Mouse (Mus musculus) stomach, postnatal 0 days (tissue): ENCODE measurements around the gene Gpatch2l. TPM values are rescaled to one million over a fixed set of nuclear protein-coding genes. Genes with fewer than 3 reads are reported as not detected.

ENCODE experiments used
- ATAC-seq: fragments of 200-750 bp; cut with Nextera tagmentation; 2 replicates; pipeline ENCODE4 v1.8.0; 2017; ENCODE audit not compliant: low FRiP score, low TSS enrichment
- DNase-seq: peaks from one replicate; pipeline ENCODE4 v3.0.0-alpha.2; 2016; ENCODE audit warnings: low spot score
- H3K27ac ChIP-seq: fragments of 300-500 bp; sonication (generic); replicated peaks from 2 replicates; pipeline ENCODE4 v1.5.1; 2014; ENCODE audit warnings: mild to moderate bottlenecking, control low read depth
- H3K27me3 ChIP-seq: fragments of 300-500 bp; sonication (generic); 2 replicates; pipeline ENCODE4 v1.6.1; 2014; ENCODE audit warnings: low read length; ENCODE audit not compliant: control insufficient read depth, insufficient read depth
- H3K36me3 ChIP-seq: fragments of 300-500 bp; sonication (generic); 2 replicates; pipeline ENCODE4 v1.6.1; 2014; ENCODE audit warnings: low read length, mixed read lengths; ENCODE audit not compliant: control insufficient read depth, insufficient read depth
- H3K4me1 ChIP-seq: fragments of 300-500 bp; sonication (generic); replicated peaks from 2 replicates; pipeline ENCODE4 v1.6.1; 2014; ENCODE audit warnings: antibody characterized with exemption; ENCODE audit not compliant: control insufficient read depth, insufficient read depth
- H3K4me2 ChIP-seq: fragments of 300-500 bp; sonication (generic); replicated peaks from 2 replicates; pipeline ENCODE4 v1.6.1; 2014; ENCODE audit warnings: low read depth, mild to moderate bottlenecking, control low read depth, moderate library complexity
- H3K4me3 ChIP-seq: fragments of 300-500 bp; sonication (generic); 2 replicates; pipeline ENCODE4 v1.5.1; 2014; ENCODE audit warnings: low read depth, low read length, control low read depth
- H3K9ac ChIP-seq: fragments of 300-500 bp; sonication (generic); 2 replicates; pipeline ENCODE4 v1.6.1; 2014; ENCODE audit warnings: mild to moderate bottlenecking, low read length, control low read depth, mixed read lengths
- H3K9me3 ChIP-seq: fragments of 300-500 bp; sonication (generic); 2 replicates; pipeline ENCODE4 v1.6.1; 2016; ENCODE audit warnings: low read length; ENCODE audit not compliant: control insufficient read depth
- CTCF ChIP-seq: IDR thresholded peaks from 2 replicates; pipeline ENCODE4 v1.5.1; 2016; ENCODE audit warnings: antibody characterized with exemption, low read depth, mild to moderate bottlenecking, moderate library complexity
- EP300 ChIP-seq: optimal IDR thresholded peaks from 2 replicates; pipeline ENCODE3; 2016; ENCODE audit warnings: antibody characterized with exemption
- WGBS: fragments of 180-500 bp; shearing (Covaris S2); extraction: QIAGEN DNeasy Blood & Tissue Kit; methylation state at CpG from one replicate; pipeline ENCODE4 v1.1.7; 2014; 5-methylcytosine and 5-hydroxymethylcytosine counted together
- polyA plus RNA-seq: library from polyadenylated mRNA; unstranded; fragments of >200 nt; fragmentation: Nextera tagmentation; extraction: Ambion mirVana; gene quantifications from 2 replicates; pipeline ENCODE4 v1.2.1, GENCODE M21; 2015

The Gpatch2l gene
- polyA plus RNA-seq, 1 experiment from 2014 or later, result 6.8 TPM

GRCm38 (mm10) chr12:86285704-86286103 lies 44.0 kb downstream of the Gpatch2l start:
- H3K9ac ChIP-seq, result no peak overlapping the region
- ATAC-seq, result no peak
- H3K36me3 ChIP-seq, result peaks cover 6% of the 10 kb centered on the region; the same call in 1 of the 2 replicates
- no peak overlapping the region for H3K4me2 ChIP-seq
- no peaks in the 10 kb centered on the region for H3K27me3 ChIP-seq
- H3K27ac ChIP-seq, result no peak overlapping the region
- H3K4me1 ChIP-seq, result no peaks in the 10 kb centered on the region
- WGBS, result 99% methylated on average over 2 of the region's 2 CpGs
- DNase-seq, result no peak
- TF ChIP-seq CTCF, result peak; percentile 14; the same call in 1 of the 2 replicates
- TF ChIP-seq EP300, result no peak
- no peak overlapping the region for H3K4me3 ChIP-seq
- H3K9me3 ChIP-seq, result no peaks in the 10 kb centered on the region

- no peak for DNase-seq
- H3K4me3 ChIP-seq, result no peak overlapping the region
- no peaks in the 10 kb centered on the region; the same call in 1 of the 2 replicates for H3K36me3 ChIP-seq
- H3K27me3 ChIP-seq, result no peaks in the 10 kb centered on the region
- no peak overlapping the region for H3K4me2 ChIP-seq
- 74% methylated on average over 10 of the region's 10 CpGs for WGBS
- no peak overlapping the region for H3K9ac ChIP-seq
- H3K4me1 ChIP-seq, result no peaks in the 10 kb centered on the region
- H3K9me3 ChIP-seq, result no peaks in the 10 kb centered on the region
- H3K27ac ChIP-seq, result no peak overlapping the region
- no peak for ATAC-seq
- no peak for TF ChIP-seq EP300
- peak; percentile 47 for TF ChIP-seq CTCF
Measured at GRCm38 (mm10) chr12:86297450-86297849, 55.8 kb downstream of the Gpatch2l start.

- 85% methylated on average over 10 of the region's 10 CpGs for WGBS
- Histone ChIP-seq H3K9ac (no peak overlapping the region), H3K36me3 (no peaks in the 10 kb centered on the region), H3K4me2 (no peak overlapping the region), H3K9me3 (no peaks in the 10 kb centered on the region), H3K4me1 (0 out of 2 replicates have a peak, but pooled peaks cover 3% of the 10 kb centered on the region), H3K27ac (no peak overlapping the region), H3K27me3 (no peaks in the 10 kb centered on the region), H3K4me3 (no peak overlapping the region)
- DNase-seq, result no peak
- ATAC-seq, result no peak
- no peak for TF ChIP-seq EP300
- no peak for TF ChIP-seq CTCF
Measured at GRCm38 (mm10) chr12:86302973-86303372, 61.3 kb downstream of the Gpatch2l start.

- TF ChIP-seq CTCF, result no peak
- no peak for TF ChIP-seq EP300
- Histone ChIP-seq H3K27me3 (no peaks in the 10 kb centered on the region), H3K36me3 (no peaks in the 10 kb centered on the region), H3K4me2 (peak overlapping the region; percentile 44; the same call in 1 of the 2 replicates), H3K9ac (no peak overlapping the region), H3K27ac (no peak overlapping the region), H3K4me3 (no peak overlapping the region), H3K9me3 (no peaks in the 10 kb centered on the region), H3K4me1 (0 out of 2 replicates have a peak, but pooled peaks cover 3% of the 10 kb centered on the region)
- DNase-seq (no peak), ATAC-seq (no peak)
- 56% methylated on average over 7 of the region's 7 CpGs for WGBS
Measured at GRCm38 (mm10) chr12:86305045-86305444, 63.4 kb downstream of the Gpatch2l start.

GRCm38 (mm10) chr12:86305635-86306243 lies 64.1 kb downstream of the Gpatch2l start:
- ATAC-seq (no peak), DNase-seq (peak; percentile 27)
- peak overlapping the region; percentile 13 for H3K4me3 ChIP-seq
- H3K9ac ChIP-seq, result no peak overlapping the region
- H3K36me3 ChIP-seq, result no peaks in the 10 kb centered on the region
- H3K27ac ChIP-seq, result no peak overlapping the region
- H3K27me3 ChIP-seq, result no peaks in the 10 kb centered on the region
- 20% methylated on average over 15 of the region's 15 CpGs for WGBS
- no peak for TF ChIP-seq EP300
- TF ChIP-seq CTCF, result peak; percentile 57
- H3K4me1 ChIP-seq, result 0 out of 2 replicates have a peak, but pooled peaks cover 3% of the 10 kb centered on the region
- H3K9me3 ChIP-seq, result no peaks in the 10 kb centered on the region
- H3K4me2 ChIP-seq, result peak overlapping the region; percentile 44

GRCm38 (mm10) chr12:86309474-86309873 lies 67.8 kb downstream of the Gpatch2l start:
- TF ChIP-seq EP300 (no peak), CTCF (no peak)
- Histone ChIP-seq H3K36me3 (no peaks in the 10 kb centered on the region), H3K4me2 (no peak overlapping the region), H3K9ac (no peak overlapping the region), H3K4me3 (no peak overlapping the region), H3K27ac (no peak overlapping the region), H3K4me1 (0 out of 2 replicates have a peak, but pooled peaks cover 3% of the 10 kb centered on the region), H3K9me3 (no peaks in the 10 kb centered on the region), H3K27me3 (no peaks in the 10 kb centered on the region)
- ATAC-seq (no peak), DNase-seq (no peak)
- WGBS, result 55% methylated on average over 10 of the region's 10 CpGs
